Comparison of ENCODE assay signal across 8 mouse cellular contexts in the genomic region with DNA sequence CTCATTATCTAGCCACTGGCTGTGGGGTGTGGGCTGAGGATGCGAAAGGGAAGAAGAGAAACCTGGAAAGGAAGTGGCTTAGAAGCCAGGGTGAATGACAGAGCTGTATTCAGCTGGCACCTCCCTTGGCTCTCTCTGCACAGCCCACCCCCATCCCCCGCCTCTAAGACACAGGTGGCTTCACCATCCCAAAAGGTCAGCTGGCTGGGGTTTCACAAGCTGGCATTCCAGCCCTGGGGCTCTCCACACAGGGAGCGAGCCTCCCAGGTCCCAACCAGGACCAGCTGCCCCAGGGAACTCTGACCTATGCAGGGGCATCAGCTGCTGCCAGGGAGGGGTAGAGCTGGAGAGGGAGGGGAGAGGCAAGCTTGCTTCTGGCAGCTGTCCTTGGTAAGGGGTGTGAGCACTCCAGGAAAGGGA.
DNase-seq lines count a peak whose midpoint lies in the region; ATAC-seq and TF ChIP-seq lines count a peak whose summit lies in the region.

No protein-coding gene starts in this region.

- H3K4me2 ChIP-seq in hindbrain, embryonic 15.5 days: no peak overlapping the region
- H3K4me2 ChIP-seq in neural tube, embryonic 12.5 days (replicated peaks): no peak overlapping the region

- DNase-seq in layer of hippocampus, adult 2 months (ENCODE audit: low spot score in 2 of 2): no peak
- no peak for DNase-seq in layer of hippocampus, adult 9-11 months
- DNase-seq in embryonic facial prominence, embryonic 10.5 days (ENCODE audit: low spot score): peak; percentile 59
- no peak for DNase-seq in yolk sac, embryonic 10.5 days (ENCODE audit: low spot score)
- DNase-seq in right cerebral cortex, adult 18-20 months: no peak
- no peak for DNase-seq in left cerebral cortex, adult 11 months (ENCODE audit: low spot score)

- H3K27ac ChIP-seq in layer of hippocampus, adult 2 months: peak overlapping the region; percentile 94; the same call in 1 of the 2 replicates
- peak overlapping the region; percentile 45 for H3K27ac ChIP-seq in embryonic facial prominence, embryonic 10.5 days (replicated peaks)
- 0 out of 2 replicates have a peak overlapping the region, but pooled peaks have one; percentile 39 for H3K27ac ChIP-seq in hindbrain, embryonic 15.5 days (replicated peaks)
- 0 out of 2 replicates have a peak overlapping the region, but pooled peaks have one; percentile 21 for H3K27ac ChIP-seq in neural tube, embryonic 12.5 days

- ATAC-seq in hindbrain, embryonic 15.5 days (ENCODE audit: low FRiP score, low read depth): peak; percentile 35
- peak; percentile 60 for ATAC-seq in neural tube, embryonic 12.5 days (ENCODE audit: low FRiP score, low read depth)

- H3K4me1 ChIP-seq in embryonic facial prominence, embryonic 10.5 days: peaks cover 41% of the 10 kb centered on the region
- peaks cover 43% of the 10 kb centered on the region for H3K4me1 ChIP-seq in hindbrain, embryonic 15.5 days (replicated peaks)
- peaks cover 36% of the 10 kb centered on the region for H3K4me1 ChIP-seq in neural tube, embryonic 12.5 days

- TF ChIP-seq CTCF in layer of hippocampus, adult 2 months (conservative IDR thresholded peaks at IDR 0.05): no peak

- WGBS in embryonic facial prominence, embryonic 10.5 days: 46% methylated on average over 3 of the region's 3 CpGs
- 35% methylated on average over 3 of the region's 3 CpGs for WGBS in hindbrain, embryonic 15.5 days
- 47% methylated on average over 3 of the region's 3 CpGs for WGBS in neural tube, embryonic 12.5 days

- no peaks in the 10 kb centered on the region for H3K27me3 ChIP-seq in embryonic facial prominence, embryonic 10.5 days (replicated peaks; ENCODE audit: low read depth, poor library complexity, severe bottlenecking)
- H3K27me3 ChIP-seq in hindbrain, embryonic 15.5 days: no peaks in the 10 kb centered on the region
- H3K27me3 ChIP-seq in neural tube, embryonic 12.5 days (replicated peaks): no peaks in the 10 kb centered on the region

- H3K36me3 ChIP-seq in embryonic facial prominence, embryonic 10.5 days (replicated peaks): no peaks in the 10 kb centered on the region
- H3K36me3 ChIP-seq in hindbrain, embryonic 15.5 days: no peaks in the 10 kb centered on the region
- no peaks in the 10 kb centered on the region for H3K36me3 ChIP-seq in neural tube, embryonic 12.5 days

- H3K9ac ChIP-seq in hindbrain, embryonic 15.5 days: no peak overlapping the region
- H3K9ac ChIP-seq in neural tube, embryonic 12.5 days: no peak overlapping the region

- H3K4me3 ChIP-seq in layer of hippocampus, adult 2 months: no peak overlapping the region
- H3K4me3 ChIP-seq in embryonic facial prominence, embryonic 10.5 days: no peak overlapping the region
- H3K4me3 ChIP-seq in hindbrain, embryonic 15.5 days: no peak overlapping the region
- no peak overlapping the region for H3K4me3 ChIP-seq in neural tube, embryonic 12.5 days

- H3K9me3 ChIP-seq in embryonic facial prominence, embryonic 10.5 days: no peaks in the 10 kb centered on the region
- no peaks in the 10 kb centered on the region for H3K9me3 ChIP-seq in hindbrain, embryonic 15.5 days
- no peaks in the 10 kb centered on the region for H3K9me3 ChIP-seq in neural tube, embryonic 12.5 days

Comparison
In these comparisons a context has a peak if more than half of its experiments do, and no peak if none do; other contexts are left out.
1. H3K27ac ChIP-seq: peak in every context shown above with its lines; median percentile 94 in layer of hippocampus, adult 2 months; 45 in embryonic facial prominence, embryonic 10.5 days; 39 in hindbrain, embryonic 15.5 days; 21 in neural tube, embryonic 12.5 days.